Mouse (Mus musculus) liver, adult 2 months (tissue): ENCODE results near the gene Slc25a48.

Experiments
- CTCF ChIP-seq: fragments of 200-500 bp; IDR thresholded peaks from 2 replicates; pipeline ENCODE4 v1.5.1; 2011; ENCODE audit warnings: low read depth, low read length, control low read depth
- POLR2A ChIP-seq: fragments of 200-500 bp; IDR thresholded peaks from 2 replicates; pipeline ENCODE4 v1.6.1; 2011; ENCODE audit warnings: low read length, control low read depth; ENCODE audit not compliant: insufficient read depth; ENCODE audit errors: extremely low read depth

GRCm38 (mm10) chr13:56462791-56463190, 24.6 kb downstream of the Slc25a48 start:
- TF ChIP-seq CTCF (no peak), POLR2A (no peak)
